Mouse (Mus musculus) neural tube, embryonic 14.5 days (tissue): ENCODE data around the gene Ttc32. TPM values are rescaled to one million over a fixed set of nuclear protein-coding genes. Genes with fewer than 3 reads are reported as not detected.
A peak's percentile ranks its signal among the peaks of the same experiment; 100 is the strongest.

Experiments used
- ATAC-seq: fragments of 200-750 bp; cut with Nextera tagmentation; 2 replicates; pipeline ENCODE4 v1.8.0; 2017; ENCODE audit warnings: low read depth, mild to moderate bottlenecking, moderate TSS enrichment, moderate library complexity
- H3K27ac ChIP-seq: fragments of 300-500 bp; sonication (generic); 2 replicates; pipeline ENCODE4 v1.5.1; 2014; ENCODE audit warnings: low read depth, mild to moderate bottlenecking, control low read depth, low read length, moderate library complexity, mixed read lengths
- H3K27me3 ChIP-seq: fragments of 300-500 bp; sonication (generic); 2 replicates; pipeline ENCODE4 v1.6.1; 2014; ENCODE audit warnings: low read length; ENCODE audit not compliant: control insufficient read depth, insufficient read depth
- H3K36me3 ChIP-seq: fragments of 300-500 bp; sonication (generic); 2 replicates; pipeline ENCODE4 v1.6.1; 2014; ENCODE audit warnings: low read length, mixed read lengths; ENCODE audit not compliant: control insufficient read depth, insufficient read depth
- H3K4me1 ChIP-seq: fragments of 300-500 bp; sonication (generic); 2 replicates; pipeline ENCODE4 v1.6.1; 2014; ENCODE audit warnings: low read length; ENCODE audit not compliant: control insufficient read depth, insufficient read depth
- H3K4me2 ChIP-seq: fragments of 300-500 bp; sonication (generic); 2 replicates; pipeline ENCODE4 v1.6.1; 2014; ENCODE audit warnings: mild to moderate bottlenecking, low read depth, low read length, control low read depth
- H3K4me3 ChIP-seq: fragments of 300-500 bp; sonication (generic); 2 replicates; pipeline ENCODE4 v1.5.1; 2014; ENCODE audit warnings: low read depth, low read length, control low read depth, mixed read lengths
- H3K9ac ChIP-seq: fragments of 300-500 bp; sonication (generic); replicated peaks from 2 replicates; pipeline ENCODE4 v1.6.1; 2014; ENCODE audit warnings: low read depth, mild to moderate bottlenecking, control low read depth, low read length, mixed read lengths
- H3K9me3 ChIP-seq: fragments of 300-500 bp; sonication (generic); 2 replicates; pipeline ENCODE4 v1.6.1; 2016; ENCODE audit warnings: low read length; ENCODE audit not compliant: control insufficient read depth
- WGBS: fragments of 180-500 bp; shearing (Covaris S2); extraction: QIAGEN DNeasy Blood & Tissue Kit; methylation state at CpG from one replicate; pipeline ENCODE4 v1.1.7; 2014; 5-methylcytosine and 5-hydroxymethylcytosine counted together
- polyA plus RNA-seq: library from polyadenylated mRNA; unstranded; fragments of >200 nt; fragmentation: Nextera tagmentation; extraction: Ambion mirVana; gene quantifications from 2 replicates; pipeline ENCODE4 v1.2.1, GENCODE M21; 2014

Ttc32 gene
- polyA plus RNA-seq, 1 experiment from 2014 or later = 6.9 TPM

DNA sequence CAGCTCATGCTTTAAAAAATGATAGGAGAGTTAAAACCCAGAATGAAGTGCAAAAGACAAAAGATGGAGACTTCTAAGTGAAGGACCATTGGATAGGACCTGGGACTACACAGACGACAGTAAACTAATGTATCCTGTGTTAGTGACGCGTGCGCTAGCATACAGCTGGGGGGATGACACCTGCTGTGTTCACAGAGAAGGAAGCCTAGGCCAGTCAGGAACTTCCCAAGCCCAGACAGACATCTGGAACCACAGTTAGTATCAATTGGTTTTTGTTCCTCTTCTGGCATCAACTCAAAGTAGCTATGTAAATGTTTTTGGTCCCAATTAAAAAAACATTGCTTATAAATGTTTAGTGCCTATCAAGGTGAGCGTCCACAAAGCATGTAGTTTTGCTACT lies 10.4 kb downstream of the Ttc32 start:
- Histone ChIP-seq H3K4me3 (no peak overlapping the region), H3K4me1 (no peaks in the 10 kb centered on the region), H3K27ac (no peak overlapping the region), H3K9ac (no peak overlapping the region), H3K27me3 (no peaks in the 10 kb centered on the region), H3K4me2 (no peak overlapping the region), H3K9me3 (no peaks in the 10 kb centered on the region), H3K36me3 (no peaks in the 10 kb centered on the region; the same call in 1 of the 2 replicates)
- no peak for ATAC-seq
- WGBS = 78% methylated on average over 5 of the region's 5 CpGs

DNA sequence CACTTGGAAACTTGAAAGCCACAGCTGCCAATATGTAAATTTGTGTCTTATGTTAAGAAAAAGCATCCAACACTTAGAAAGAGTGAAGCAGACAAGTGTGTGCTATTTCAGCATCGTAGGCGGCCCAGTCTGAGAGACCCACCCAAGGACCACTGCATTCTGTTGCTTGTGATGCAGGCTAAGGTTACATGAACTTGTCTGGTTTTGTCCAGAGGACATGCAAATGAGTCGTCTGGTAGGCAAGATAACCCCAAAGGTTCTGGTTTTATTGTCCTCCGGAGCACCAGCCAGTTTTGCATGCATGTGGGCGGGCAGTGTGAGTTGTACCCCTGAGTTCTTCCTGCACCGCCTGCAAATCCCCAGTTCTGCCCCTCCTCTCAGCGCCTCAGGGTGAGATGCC lies 10.9 kb downstream of the Ttc32 start:
- ATAC-seq = no peak

DNA sequence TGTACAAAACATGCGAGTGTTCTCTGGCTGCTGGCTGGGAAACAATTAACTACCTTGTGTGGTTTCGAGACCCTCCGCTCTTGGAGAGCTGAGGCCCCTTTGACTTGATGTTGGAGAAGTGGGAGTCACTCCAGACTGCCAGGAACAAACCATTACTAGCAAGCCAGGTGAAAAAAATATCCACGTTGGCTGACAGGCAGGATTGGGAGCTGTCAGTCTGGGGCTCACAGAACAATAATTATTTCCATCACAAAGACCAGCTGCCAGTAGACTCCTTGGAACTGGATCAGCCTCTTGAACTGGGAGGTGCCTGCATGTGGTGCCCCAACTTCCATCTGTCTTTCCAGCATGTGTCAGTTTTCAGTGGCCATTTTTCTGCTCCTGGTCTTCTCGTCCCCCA lies 12.5 kb downstream of the Ttc32 start:
- H3K27me3 ChIP-seq = no peaks in the 10 kb centered on the region
- no peak overlapping the region for H3K9ac ChIP-seq
- no peak overlapping the region for H3K4me3 ChIP-seq
- ATAC-seq = no peak
- no peak overlapping the region for H3K27ac ChIP-seq
- H3K4me1 ChIP-seq = no peaks in the 10 kb centered on the region
- H3K9me3 ChIP-seq = no peaks in the 10 kb centered on the region
- H3K4me2 ChIP-seq = no peak overlapping the region
- WGBS = 87% methylated on average over 5 of the region's 5 CpGs
- no peaks in the 10 kb centered on the region; the same call in 1 of the 2 replicates for H3K36me3 ChIP-seq

More for the DNA sequence above, 10.9 kb downstream of the Ttc32 start:
- Histone ChIP-seq H3K9me3 (no peaks in the 10 kb centered on the region), H3K4me2 (no peak overlapping the region), H3K27me3 (no peaks in the 10 kb centered on the region), H3K4me1 (no peaks in the 10 kb centered on the region), H3K27ac (no peak overlapping the region), H3K4me3 (no peak overlapping the region), H3K36me3 (no peaks in the 10 kb centered on the region; the same call in 1 of the 2 replicates), H3K9ac (no peak overlapping the region)
- 72% methylated on average over 7 of the region's 7 CpGs for WGBS

GRCm38 (mm10) chr12:9042759-9043158 lies 13.0 kb downstream of the Ttc32 start:
- WGBS = 94% methylated on average over 3 of the region's 3 CpGs
- Histone ChIP-seq H3K4me3 (no peak overlapping the region), H3K9me3 (no peaks in the 10 kb centered on the region), H3K27me3 (no peaks in the 10 kb centered on the region), H3K36me3 (no peaks in the 10 kb centered on the region; the same call in 1 of the 2 replicates), H3K4me2 (no peak overlapping the region), H3K4me1 (no peaks in the 10 kb centered on the region), H3K9ac (no peak overlapping the region), H3K27ac (no peak overlapping the region)
- no peak for ATAC-seq

DNA sequence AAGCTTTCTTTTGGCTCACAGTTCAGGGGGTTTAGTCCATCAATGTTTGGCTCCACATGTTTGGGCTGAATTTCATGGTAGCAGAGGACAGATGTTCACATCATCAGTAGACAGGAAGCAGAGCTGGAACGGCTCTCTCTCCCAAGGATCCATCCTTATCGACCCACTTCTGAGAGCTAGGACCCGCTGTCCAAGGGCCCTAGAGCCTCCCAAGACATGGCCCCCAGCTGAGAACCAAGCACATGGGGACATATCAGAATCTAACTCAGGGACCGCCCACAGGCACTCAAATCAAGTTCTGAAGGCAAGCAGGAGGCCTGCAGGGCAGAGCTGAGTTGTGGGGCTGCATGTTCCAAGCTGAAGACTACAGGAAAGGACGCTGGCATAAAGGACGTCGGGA lies 14.9 kb downstream of the Ttc32 start:
- no peaks in the 10 kb centered on the region; the same call in 1 of the 2 replicates for H3K36me3 ChIP-seq
- H3K27ac ChIP-seq = no peak overlapping the region
- no peak overlapping the region for H3K4me2 ChIP-seq
- no peak overlapping the region for H3K9ac ChIP-seq
- H3K9me3 ChIP-seq = no peaks in the 10 kb centered on the region
- no peak for ATAC-seq
- no peaks in the 10 kb centered on the region for H3K27me3 ChIP-seq
- WGBS = 94% methylated on average over 7 of the region's 7 CpGs
- H3K4me3 ChIP-seq = no peak overlapping the region
- H3K4me1 ChIP-seq = no peaks in the 10 kb centered on the region

- no peak for ATAC-seq
- no peak overlapping the region for H3K4me2 ChIP-seq
- H3K27ac ChIP-seq = no peak overlapping the region
- no peaks in the 10 kb centered on the region for H3K9me3 ChIP-seq
- no peaks in the 10 kb centered on the region for H3K4me1 ChIP-seq
- 79% methylated on average over 4 of the region's 4 CpGs for WGBS
- no peak overlapping the region for H3K4me3 ChIP-seq
- H3K36me3 ChIP-seq = no peaks in the 10 kb centered on the region; the same call in 1 of the 2 replicates
- H3K9ac ChIP-seq = no peak overlapping the region
- H3K27me3 ChIP-seq = no peaks in the 10 kb centered on the region
Observed at GRCm38 (mm10) chr12:9046674-9047073, 16.9 kb downstream of the Ttc32 start.

- Histone ChIP-seq H3K36me3 (no peaks in the 10 kb centered on the region), H3K9me3 (no peaks in the 10 kb centered on the region), H3K4me1 (no peaks in the 10 kb centered on the region), H3K27me3 (no peaks in the 10 kb centered on the region), H3K4me2 (no peak overlapping the region), H3K9ac (no peak overlapping the region), H3K27ac (no peak overlapping the region), H3K4me3 (no peak overlapping the region)
- 78% methylated on average over 8 of the region's 8 CpGs for WGBS
- no peak for ATAC-seq
Observed at GRCm38 (mm10) chr12:9048090-9048489, 18.3 kb downstream of the Ttc32 start.

- WGBS = 36% methylated on average over 6 of the region's 6 CpGs
Observed at GRCm38 (mm10) chr12:9050824-9051223, 21.0 kb downstream of the Ttc32 start.

GRCm38 (mm10) chr12:9052075-9052829 lies 22.5 kb downstream of the Ttc32 start:
- Histone ChIP-seq H3K4me3 (no peak overlapping the region), H3K4me1 (no peaks in the 10 kb centered on the region), H3K27me3 (no peaks in the 10 kb centered on the region), H3K27ac (no peak overlapping the region), H3K36me3 (no peaks in the 10 kb centered on the region), H3K4me2 (no peak overlapping the region), H3K9ac (no peak overlapping the region), H3K9me3 (no peaks in the 10 kb centered on the region)
- peak; percentile 91 for ATAC-seq
- 58% methylated on average over 8 of the region's 8 CpGs for WGBS

More at GRCm38 (mm10) chr12:9050824-9051223, 21.0 kb downstream of the Ttc32 start:
- ATAC-seq = no peak
- H3K36me3 ChIP-seq = no peaks in the 10 kb centered on the region
- H3K27me3 ChIP-seq = no peaks in the 10 kb centered on the region
- H3K4me1 ChIP-seq = no peaks in the 10 kb centered on the region
- no peaks in the 10 kb centered on the region for H3K9me3 ChIP-seq
- H3K4me2 ChIP-seq = no peak overlapping the region
- H3K4me3 ChIP-seq = no peak overlapping the region
- no peak overlapping the region for H3K27ac ChIP-seq
- H3K9ac ChIP-seq = no peak overlapping the region
